Mouse (Mus musculus): ENCODE measurements around the gene Gm21750. TPM values are rescaled to one million over a fixed set of nuclear protein-coding genes. Genes with fewer than 3 reads are reported as not detected.

The Gm21750 gene
- polyA plus RNA-seq, 1 experiment from 2014 or later: not detected

- Histone ChIP-seq H3K9me3 (ENCODE audit: low read length) (no peaks in the 10 kb centered on the region), H3K9ac (replicated peaks; ENCODE audit: low read length) (no peak overlapping the region), H3K4me2 (replicated peaks; ENCODE audit: low read depth, low read length) (no peak overlapping the region), H3K27ac (ENCODE audit: low read length) (no peak overlapping the region), H3K36me3 (ENCODE audit: insufficient read depth, low read length) (no peaks in the 10 kb centered on the region), H3K4me3 (ENCODE audit: low read length) (no peak overlapping the region), H3K4me1 (ENCODE audit: insufficient read depth, low read length) (no peaks in the 10 kb centered on the region), H3K27me3 (ENCODE audit: insufficient read depth, low read length) (no peaks in the 10 kb centered on the region)
- WGBS: 75% methylated on average over 2 of the region's 2 CpGs
- ATAC-seq (ENCODE audit: low FRiP score, low TSS enrichment): no peak
These were observed 9.1 kb downstream of the Gm21750 start for GRCm38 (mm10) chr14:73670091-73670490.

- Histone ChIP-seq H3K27me3 (ENCODE audit: insufficient read depth, low read length) (no peaks in the 10 kb centered on the region), H3K4me3 (ENCODE audit: low read length) (no peak overlapping the region), H3K4me2 (replicated peaks; ENCODE audit: low read depth, low read length) (no peak overlapping the region), H3K27ac (ENCODE audit: low read length) (no peak overlapping the region), H3K4me1 (ENCODE audit: insufficient read depth, low read length) (no peaks in the 10 kb centered on the region), H3K9me3 (ENCODE audit: low read length) (peaks cover 6% of the 10 kb centered on the region), H3K36me3 (ENCODE audit: insufficient read depth, low read length) (no peaks in the 10 kb centered on the region), H3K9ac (replicated peaks; ENCODE audit: low read length) (no peak overlapping the region)
- ATAC-seq (ENCODE audit: low FRiP score, low TSS enrichment): no peak
- 62% methylated on average over 4 of the region's 4 CpGs for WGBS
These were observed 26.7 kb downstream of the Gm21750 start for GRCm38 (mm10) chr14:73687726-73688125.

GRCm38 (mm10) chr14:73688427-73688826 lies 27.4 kb downstream of the Gm21750 start:
- Histone ChIP-seq H3K4me1 (ENCODE audit: insufficient read depth, low read length) (no peaks in the 10 kb centered on the region), H3K9ac (replicated peaks; ENCODE audit: low read length) (no peak overlapping the region), H3K4me2 (replicated peaks; ENCODE audit: low read depth, low read length) (no peak overlapping the region), H3K27me3 (ENCODE audit: insufficient read depth, low read length) (no peaks in the 10 kb centered on the region), H3K36me3 (ENCODE audit: insufficient read depth, low read length) (no peaks in the 10 kb centered on the region), H3K9me3 (ENCODE audit: low read length) (peaks cover 6% of the 10 kb centered on the region), H3K27ac (ENCODE audit: low read length) (no peak overlapping the region), H3K4me3 (ENCODE audit: low read length) (no peak overlapping the region)
- ATAC-seq (ENCODE audit: low FRiP score, low TSS enrichment): no peak
- 80% methylated on average over 2 of the region's 2 CpGs for WGBS

GRCm38 (mm10) chr14:73700256-73700655 lies 39.2 kb downstream of the Gm21750 start:
- no peaks in the 10 kb centered on the region for H3K9me3 ChIP-seq (ENCODE audit: low read length)
- 58% methylated on average over 1 of the region's 1 CpGs for WGBS
- no peak overlapping the region for H3K4me3 ChIP-seq (ENCODE audit: low read length)
- H3K4me1 ChIP-seq (ENCODE audit: insufficient read depth, low read length): no peaks in the 10 kb centered on the region
- no peak overlapping the region for H3K27ac ChIP-seq (ENCODE audit: low read length)
- no peak overlapping the region for H3K4me2 ChIP-seq (replicated peaks; ENCODE audit: low read depth, low read length)
- no peaks in the 10 kb centered on the region for H3K27me3 ChIP-seq (ENCODE audit: insufficient read depth, low read length)
- no peaks in the 10 kb centered on the region for H3K36me3 ChIP-seq (ENCODE audit: insufficient read depth, low read length)
- no peak overlapping the region for H3K9ac ChIP-seq (replicated peaks; ENCODE audit: low read length)
- ATAC-seq (ENCODE audit: low FRiP score, low TSS enrichment): no peak

GRCm38 (mm10) chr14:73709412-73710110 lies 48.5 kb downstream of the Gm21750 start:
- Histone ChIP-seq H3K27ac (ENCODE audit: low read length) (no peak overlapping the region), H3K36me3 (ENCODE audit: insufficient read depth, low read length) (no peaks in the 10 kb centered on the region), H3K27me3 (ENCODE audit: insufficient read depth, low read length) (no peaks in the 10 kb centered on the region), H3K4me3 (ENCODE audit: low read length) (no peak overlapping the region), H3K4me1 (ENCODE audit: insufficient read depth, low read length) (no peaks in the 10 kb centered on the region), H3K9ac (replicated peaks; ENCODE audit: low read length) (no peak overlapping the region), H3K4me2 (replicated peaks; ENCODE audit: low read depth, low read length) (no peak overlapping the region), H3K9me3 (ENCODE audit: low read length) (peaks cover 7% of the 10 kb centered on the region)
- 87% methylated on average over 9 of the region's 9 CpGs for WGBS
- no peak for ATAC-seq (ENCODE audit: low FRiP score, low TSS enrichment)

Other genes starting within 250 kb of the Gm21750 start
- gene Med4, start 151.2 kb upstream of the Gm21750 start, polyA plus RNA-seq (2015; fragmentation: Nextera tagmentation; extraction: Ambion mirVana): 93.2 and 94.5 TPM in 2 replicates
- 128 and 139 TPM in 2 replicates for gene Sucla2, start 135.9 kb upstream of the Gm21750 start, polyA plus RNA-seq (2015; fragmentation: Nextera tagmentation; extraction: Ambion mirVana)
- gene Nudt15, start 113.0 kb upstream of the Gm21750 start, polyA plus RNA-seq (2015; fragmentation: Nextera tagmentation; extraction: Ambion mirVana): 8.5 and 9.5 TPM in 2 replicates